Mouse (Mus musculus) forebrain, embryonic 10.5 days (tissue): ENCODE results near the gene Pld1. TPM values are rescaled to one million over a fixed set of nuclear protein-coding genes. Genes with fewer than 3 reads are reported as not detected.

Experiments used
- DNase-seq: peaks from one replicate; pipeline ENCODE4 v3.0.0-alpha.2; 2017; ENCODE audit warnings: low spot score; ENCODE audit errors: extremely low spot score
- H3K27ac ChIP-seq: fragments of 300-500 bp; sonication (generic); 2 replicates; pipeline ENCODE4 v1.5.1; 2016; ENCODE audit warnings: mild to moderate bottlenecking
- H3K27me3 ChIP-seq: fragments of 300-500 bp; sonication (generic); 2 replicates; pipeline ENCODE4 v1.6.1; 2016; ENCODE audit warnings: mild to moderate bottlenecking; ENCODE audit not compliant: poor library complexity, severe bottlenecking
- H3K36me3 ChIP-seq: fragments of 300-500 bp; sonication (generic); replicated peaks from 2 replicates; pipeline ENCODE4 v1.6.1; 2016; ENCODE audit warnings: mild to moderate bottlenecking, moderate library complexity
- H3K4me1 ChIP-seq: fragments of 300-500 bp; sonication (generic); 2 replicates; pipeline ENCODE4 v1.6.1; 2016
- H3K4me3 ChIP-seq: fragments of 300-500 bp; sonication (generic); 2 replicates; pipeline ENCODE4 v1.5.1; 2016; ENCODE audit warnings: mild to moderate bottlenecking, moderate library complexity
- H3K9me3 ChIP-seq: fragments of 300-500 bp; sonication (generic); 2 replicates; pipeline ENCODE4 v1.6.1; 2016; ENCODE audit warnings: mild to moderate bottlenecking, moderate library complexity
- WGBS: fragments of 180-500 bp; shearing (Covaris S2); methylation state at CpG from one replicate; pipeline ENCODE4 v1.1.7; 2016; 5-methylcytosine and 5-hydroxymethylcytosine counted together
- polyA plus RNA-seq: library from polyadenylated mRNA; unstranded; fragments of >200 nt; fragmentation: Nextera tagmentation; extraction: Ambion mirVana; gene quantifications from 2 replicates; pipeline ENCODE4 v1.2.1, GENCODE M21; 2016

The Pld1 gene
- polyA plus RNA-seq, 1 experiment from 2014 or later, result 1.8 TPM

DNA sequence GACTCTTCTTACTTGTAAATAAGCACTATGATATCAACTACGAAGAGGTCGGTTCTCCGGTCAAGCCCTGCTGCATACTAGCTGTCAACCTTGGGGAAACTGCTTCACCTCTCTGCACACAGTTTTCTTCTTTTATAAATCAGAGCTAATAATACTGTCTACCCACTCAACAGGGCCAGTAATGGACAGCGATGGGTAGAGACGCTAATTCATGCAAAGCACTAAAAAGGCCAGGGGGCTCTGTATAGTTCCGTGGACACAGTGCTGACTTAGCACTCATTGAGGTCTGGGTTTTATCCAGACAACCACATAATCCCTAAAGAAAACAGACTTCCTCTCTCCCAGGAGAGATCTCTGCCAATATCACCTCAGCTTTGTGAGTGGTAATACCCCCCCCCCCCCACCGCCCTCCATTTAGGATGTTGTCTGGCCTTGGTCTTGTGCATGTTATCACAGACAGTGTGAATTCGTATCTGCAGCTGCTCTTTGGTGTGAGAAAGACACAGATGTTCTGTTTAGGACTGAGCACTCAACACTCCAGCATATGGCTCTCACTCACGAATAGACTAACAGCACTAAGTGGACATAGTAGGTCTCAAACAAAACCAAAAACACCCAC lies 155.3 kb downstream of the Pld1 start:
- Histone ChIP-seq H3K4me1 (peaks cover 3% of the 10 kb centered on the region; the same call in 1 of the 2 replicates), H3K27ac (no peak overlapping the region)
- 88% methylated on average over 9 of the region's 9 CpGs for WGBS

GRCm38 (mm10) chr3:28095451-28095850 lies 157.0 kb downstream of the Pld1 start:
- 93% methylated on average over 9 of the region's 9 CpGs for WGBS

More for the DNA sequence above, 155.3 kb downstream of the Pld1 start:
- Histone ChIP-seq H3K4me3 (no peak overlapping the region), H3K27me3 (no peaks in the 10 kb centered on the region), H3K36me3 (no peaks in the 10 kb centered on the region), H3K9me3 (no peaks in the 10 kb centered on the region)
- no peak for DNase-seq

DNA sequence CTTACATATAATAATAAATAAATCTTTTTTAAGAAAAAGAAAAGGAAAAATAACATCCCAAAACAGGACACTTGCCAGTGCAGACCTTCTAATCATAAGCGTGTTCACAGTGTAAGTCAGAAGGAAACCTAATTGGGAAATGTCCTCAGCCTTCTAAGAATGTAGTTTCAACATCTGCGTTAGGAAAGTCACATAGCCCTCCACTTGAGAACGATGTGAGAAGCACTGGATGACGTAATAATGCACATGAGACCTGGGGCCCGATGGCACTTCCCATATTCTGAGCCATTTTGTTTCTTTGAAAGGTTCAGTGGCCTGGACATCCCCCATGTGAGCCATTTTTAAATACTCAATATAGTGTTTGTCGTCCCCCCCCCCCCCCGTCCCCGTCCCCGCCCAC lies 160.7 kb downstream of the Pld1 start:
- Histone ChIP-seq H3K27me3 (no peaks in the 10 kb centered on the region), H3K4me1 (no peaks in the 10 kb centered on the region), H3K36me3 (no peaks in the 10 kb centered on the region), H3K4me3 (no peak overlapping the region), H3K27ac (no peak overlapping the region), H3K9me3 (no peaks in the 10 kb centered on the region)
- no peak for DNase-seq
- 93% methylated on average over 9 of the region's 9 CpGs for WGBS

More at GRCm38 (mm10) chr3:28095451-28095850, 157.0 kb downstream of the Pld1 start:
- no peak for DNase-seq
- no peaks in the 10 kb centered on the region for H3K27me3 ChIP-seq
- 0 out of 2 replicates have a peak, but pooled peaks cover 3% of the 10 kb centered on the region for H3K4me1 ChIP-seq
- no peak overlapping the region for H3K27ac ChIP-seq
- H3K4me3 ChIP-seq, result no peak overlapping the region
- no peaks in the 10 kb centered on the region for H3K36me3 ChIP-seq
- no peaks in the 10 kb centered on the region for H3K9me3 ChIP-seq

DNA sequence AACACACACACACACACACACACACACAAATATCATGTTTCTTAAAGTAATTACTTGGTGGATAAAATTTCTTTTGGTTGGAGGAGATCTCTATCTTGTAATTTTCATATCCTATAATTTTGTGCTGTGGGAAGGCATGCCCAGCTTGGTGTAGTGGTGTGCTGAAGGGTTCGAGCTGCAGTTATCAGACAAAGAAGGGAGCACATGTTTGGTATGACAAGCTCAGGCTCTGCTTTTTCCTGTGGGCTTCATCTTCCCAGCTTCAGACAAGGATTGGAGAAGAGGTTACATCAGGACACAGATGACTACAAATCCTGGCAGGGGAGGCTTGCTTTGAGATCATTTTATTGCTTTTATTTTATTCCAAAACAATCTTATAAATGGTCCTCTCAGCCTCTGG lies 166.5 kb downstream of the Pld1 start:
- 80% methylated on average over 1 of the region's 1 CpGs for WGBS

GRCm38 (mm10) chr3:28107446-28108004 lies 169.0 kb downstream of the Pld1 start:
- Histone ChIP-seq H3K9me3 (no peaks in the 10 kb centered on the region), H3K4me3 (no peak overlapping the region), H3K4me1 (no peaks in the 10 kb centered on the region), H3K36me3 (no peaks in the 10 kb centered on the region), H3K27ac (no peak overlapping the region), H3K27me3 (no peaks in the 10 kb centered on the region)
- WGBS, result 49% methylated on average over 6 of the region's 6 CpGs
- peak; percentile 23 for DNase-seq

More for the DNA sequence above, 166.5 kb downstream of the Pld1 start:
- Histone ChIP-seq H3K4me3 (no peak overlapping the region), H3K27ac (no peak overlapping the region), H3K36me3 (no peaks in the 10 kb centered on the region), H3K9me3 (no peaks in the 10 kb centered on the region), H3K27me3 (no peaks in the 10 kb centered on the region), H3K4me1 (no peaks in the 10 kb centered on the region)
- no peak for DNase-seq

DNA sequence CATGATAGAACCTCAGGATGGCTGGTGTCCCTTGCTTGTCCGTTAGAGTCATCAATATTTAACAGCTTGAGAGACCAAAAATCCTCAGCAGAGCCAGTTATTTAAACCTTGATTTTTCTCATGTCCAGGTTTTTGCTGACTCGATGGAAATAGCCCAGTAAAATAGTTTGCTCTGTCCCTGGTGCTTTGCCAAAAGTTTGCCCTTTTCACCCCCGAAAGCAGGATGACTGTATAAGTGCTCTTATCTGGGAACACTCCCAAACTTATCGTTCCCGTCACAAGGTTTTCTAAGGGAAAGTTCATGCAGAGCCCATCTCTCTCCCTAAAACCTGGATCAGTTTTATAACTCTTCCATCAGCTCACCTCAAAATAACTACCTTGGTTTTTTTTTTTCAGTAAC lies 173.0 kb downstream of the Pld1 start:
- Histone ChIP-seq H3K27me3 (no peaks in the 10 kb centered on the region), H3K27ac (no peak overlapping the region), H3K4me1 (peaks cover 11% of the 10 kb centered on the region), H3K4me3 (no peak overlapping the region), H3K9me3 (no peaks in the 10 kb centered on the region), H3K36me3 (no peaks in the 10 kb centered on the region)
- 87% methylated on average over 5 of the region's 5 CpGs for WGBS
- no peak for DNase-seq

GRCm38 (mm10) chr3:28113881-28114280 lies 175.4 kb downstream of the Pld1 start:
- Histone ChIP-seq H3K36me3 (no peaks in the 10 kb centered on the region), H3K27ac (no peak overlapping the region)
- 93% methylated on average over 2 of the region's 2 CpGs for WGBS

DNA sequence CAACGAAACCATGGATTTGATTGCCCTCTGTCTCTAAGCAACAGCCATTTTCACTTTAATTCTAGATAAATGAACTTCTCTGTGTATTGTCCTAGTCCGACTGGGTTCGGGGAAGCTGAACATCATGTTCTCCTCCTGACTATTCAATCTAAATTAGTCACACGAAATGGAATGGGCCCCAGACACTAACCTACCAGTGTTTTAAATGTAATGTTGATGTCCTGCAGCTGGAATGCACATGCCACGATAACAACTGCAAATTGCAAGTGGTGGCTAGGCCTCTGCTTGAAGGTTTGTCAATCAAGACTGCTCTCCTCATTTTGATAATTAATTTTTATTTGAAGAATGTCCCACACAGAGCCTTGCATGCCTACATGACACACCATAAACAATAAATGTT lies 203.2 kb downstream of the Pld1 start:
- H3K27ac ChIP-seq, result no peak overlapping the region
- H3K4me1 ChIP-seq, result no peaks in the 10 kb centered on the region
- WGBS, result 91% methylated on average over 5 of the region's 5 CpGs
- H3K9me3 ChIP-seq, result no peaks in the 10 kb centered on the region
- H3K27me3 ChIP-seq, result no peaks in the 10 kb centered on the region
- H3K4me3 ChIP-seq, result no peak overlapping the region
- no peaks in the 10 kb centered on the region for H3K36me3 ChIP-seq
- no peak for DNase-seq

More at GRCm38 (mm10) chr3:28113881-28114280, 175.4 kb downstream of the Pld1 start:
- H3K4me3 ChIP-seq, result no peak overlapping the region
- peaks cover 4% of the 10 kb centered on the region; the same call in 1 of the 2 replicates for H3K9me3 ChIP-seq
- peaks cover 11% of the 10 kb centered on the region for H3K4me1 ChIP-seq
- DNase-seq, result no peak
- H3K27me3 ChIP-seq, result no peaks in the 10 kb centered on the region

- H3K36me3 ChIP-seq, result no peaks in the 10 kb centered on the region
- H3K9me3 ChIP-seq, result no peaks in the 10 kb centered on the region
- DNase-seq, result no peak
- no peaks in the 10 kb centered on the region for H3K27me3 ChIP-seq
- WGBS, result 76% methylated on average over 2 of the region's 2 CpGs
- no peaks in the 10 kb centered on the region for H3K4me1 ChIP-seq
- no peak overlapping the region for H3K4me3 ChIP-seq
- H3K27ac ChIP-seq, result no peak overlapping the region
These were observed 203.6 kb downstream of the Pld1 start for GRCm38 (mm10) chr3:28142121-28142520.

GRCm38 (mm10) chr3:28144676-28145075 lies 206.2 kb downstream of the Pld1 start:
- H3K9me3 ChIP-seq, result no peaks in the 10 kb centered on the region
- H3K27me3 ChIP-seq, result no peaks in the 10 kb centered on the region
- H3K4me1 ChIP-seq, result no peaks in the 10 kb centered on the region
- no peaks in the 10 kb centered on the region for H3K36me3 ChIP-seq
- no peak for DNase-seq
- H3K4me3 ChIP-seq, result no peak overlapping the region
- H3K27ac ChIP-seq, result no peak overlapping the region

DNA sequence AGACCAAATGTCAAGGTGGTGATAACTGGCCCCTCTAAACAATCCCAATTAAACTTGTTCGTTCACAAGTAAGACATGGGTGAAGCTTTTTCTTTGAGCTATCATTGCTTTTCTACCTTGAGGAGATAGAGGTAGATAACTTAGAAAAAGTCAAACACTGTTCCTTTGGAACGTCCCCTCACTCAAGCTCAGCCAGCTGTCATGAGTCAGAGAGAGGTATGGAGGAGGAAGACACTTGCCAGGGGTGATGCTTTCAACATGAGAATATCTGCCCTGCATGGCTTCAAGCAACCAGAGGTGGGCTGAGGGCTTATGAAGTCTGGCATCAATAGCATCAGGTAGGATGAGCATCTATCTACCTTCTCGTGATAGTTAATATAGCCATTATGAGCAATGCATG lies 207.0 kb downstream of the Pld1 start:
- H3K36me3 ChIP-seq, result no peaks in the 10 kb centered on the region
- WGBS, result 90% methylated on average over 3 of the region's 3 CpGs
- H3K4me1 ChIP-seq, result no peaks in the 10 kb centered on the region
- no peak overlapping the region for H3K4me3 ChIP-seq
- no peaks in the 10 kb centered on the region for H3K9me3 ChIP-seq
- no peak for DNase-seq
- H3K27me3 ChIP-seq, result no peaks in the 10 kb centered on the region
- no peak overlapping the region for H3K27ac ChIP-seq

- no peak for DNase-seq
- Histone ChIP-seq H3K9me3 (peaks cover 8% of the 10 kb centered on the region; the same call in 1 of the 2 replicates), H3K4me1 (no peaks in the 10 kb centered on the region), H3K36me3 (no peaks in the 10 kb centered on the region), H3K27ac (no peak overlapping the region), H3K4me3 (no peak overlapping the region), H3K27me3 (no peaks in the 10 kb centered on the region)
- 93% methylated on average over 2 of the region's 2 CpGs for WGBS
These were observed 211.3 kb downstream of the Pld1 start for GRCm38 (mm10) chr3:28149656-28150256.

- no peak overlapping the region for H3K27ac ChIP-seq
- H3K27me3 ChIP-seq, result no peaks in the 10 kb centered on the region
- no peak overlapping the region for H3K4me3 ChIP-seq
- DNase-seq, result no peak
- no peaks in the 10 kb centered on the region for H3K4me1 ChIP-seq
- no peaks in the 10 kb centered on the region for H3K36me3 ChIP-seq
- WGBS, result 86% methylated on average over 2 of the region's 2 CpGs
- 0 out of 2 replicates have a peak, but pooled peaks cover 3% of the 10 kb centered on the region for H3K9me3 ChIP-seq
These were observed 219.5 kb downstream of the Pld1 start for GRCm38 (mm10) chr3:28158006-28158405.
